Mouse (Mus musculus): ENCODE data around the gene Gm8332.
"Not testable (repeated sequence)": the region's sequence is repeated elsewhere in the genome, so short reads cannot be mapped to it uniquely, and the experiment has no call there.

DNA sequence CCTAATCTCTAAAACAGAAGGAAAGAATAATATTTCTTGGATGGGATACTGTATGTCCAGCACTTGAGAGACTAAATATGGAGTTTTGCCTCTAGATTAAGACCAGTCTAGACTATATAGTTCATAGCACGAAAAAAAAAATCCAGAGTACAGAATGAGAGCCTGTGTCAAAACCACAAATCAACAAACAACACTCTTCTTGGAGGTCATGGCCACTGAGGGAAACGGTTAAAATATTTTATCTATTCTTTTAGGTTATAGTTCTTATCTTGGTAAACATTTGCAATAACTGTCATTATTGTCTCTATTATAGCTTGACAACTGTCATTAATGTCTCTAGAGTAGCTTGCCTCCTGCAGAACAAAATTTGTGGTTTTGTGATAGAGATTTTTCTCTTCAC, 47.3 kb upstream of the Gm8332 start:
- TF ChIP-seq POLR2A (IDR thresholded peaks at IDR 0.05; ENCODE audit: low read depth, low read length); CTCF (conservative IDR thresholded peaks at IDR 0.05; ENCODE audit: insufficient read depth, insufficient read length, low read depth, low read length): not testable (repeated sequence)

Measured in kidney, adult 2 months (tissue).